Mouse (Mus musculus): ENCODE data around the gene Ehhadh. TPM values are rescaled to one million over a fixed set of nuclear protein-coding genes. Genes with fewer than 3 reads are reported as not detected.
A peak's percentile ranks its signal among the peaks of the same experiment; 100 is the strongest.
"Not testable (repeated sequence)": the region's sequence is repeated elsewhere in the genome, so short reads cannot be mapped to it uniquely, and the experiment has no call there.

Ehhadh gene
- total RNA-seq (2015; ENCODE audit: low replicate concordance) = 1.3 TPM in 1 of 2 replicates, not detected in the other
- 0.94 and 2.9 TPM in 2 replicates for total RNA-seq (2017; ENCODE audit: low replicate concordance)

DNA sequence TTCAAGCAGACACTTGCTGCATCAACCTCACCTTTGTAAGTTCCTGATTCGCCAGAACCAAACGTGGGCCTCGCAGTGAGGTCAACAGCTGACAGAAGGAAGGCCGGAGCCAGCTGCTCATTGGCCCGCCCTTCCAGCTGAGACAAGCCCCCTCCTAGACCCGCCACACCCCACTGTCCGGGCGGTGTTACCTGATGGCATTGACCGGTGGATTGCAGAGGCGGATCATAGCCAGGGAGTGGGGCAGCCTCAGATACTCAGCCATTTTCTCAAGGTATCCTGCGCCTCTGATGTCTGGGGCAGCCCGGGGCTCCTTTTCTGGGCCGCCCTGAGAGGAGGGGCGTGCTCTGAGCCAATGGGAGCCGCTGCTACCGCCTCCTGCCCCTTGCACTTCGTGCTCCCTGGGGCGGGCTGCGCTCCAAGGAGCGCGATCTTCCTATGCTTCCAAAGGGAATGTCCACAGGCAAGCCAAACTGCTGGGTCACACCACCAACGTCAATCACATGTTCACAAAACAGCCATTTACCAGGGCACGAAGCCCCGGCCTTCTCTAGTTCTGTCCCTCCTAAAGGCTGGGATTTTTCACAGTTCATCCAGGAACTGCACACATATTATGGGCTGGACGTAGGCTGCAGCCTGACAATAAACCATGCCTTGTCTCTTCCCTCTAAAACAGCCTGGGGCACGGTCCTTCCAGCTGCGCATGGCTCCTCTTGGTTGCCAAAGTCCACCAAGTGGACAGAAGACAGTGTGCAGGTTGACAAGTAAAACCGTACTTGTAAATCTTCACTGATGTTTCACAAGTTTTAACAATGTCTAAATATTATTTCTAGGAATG is at the start of gene Ehhadh:
TSS of gene Ehhadh (minus strand) at position 292 of the 838 bp plus-strand sequence.
- ATAC-seq (replicated peaks; ENCODE audit: low FRiP score, poor library complexity, severe bottlenecking) = peak; percentile 90

DNA sequence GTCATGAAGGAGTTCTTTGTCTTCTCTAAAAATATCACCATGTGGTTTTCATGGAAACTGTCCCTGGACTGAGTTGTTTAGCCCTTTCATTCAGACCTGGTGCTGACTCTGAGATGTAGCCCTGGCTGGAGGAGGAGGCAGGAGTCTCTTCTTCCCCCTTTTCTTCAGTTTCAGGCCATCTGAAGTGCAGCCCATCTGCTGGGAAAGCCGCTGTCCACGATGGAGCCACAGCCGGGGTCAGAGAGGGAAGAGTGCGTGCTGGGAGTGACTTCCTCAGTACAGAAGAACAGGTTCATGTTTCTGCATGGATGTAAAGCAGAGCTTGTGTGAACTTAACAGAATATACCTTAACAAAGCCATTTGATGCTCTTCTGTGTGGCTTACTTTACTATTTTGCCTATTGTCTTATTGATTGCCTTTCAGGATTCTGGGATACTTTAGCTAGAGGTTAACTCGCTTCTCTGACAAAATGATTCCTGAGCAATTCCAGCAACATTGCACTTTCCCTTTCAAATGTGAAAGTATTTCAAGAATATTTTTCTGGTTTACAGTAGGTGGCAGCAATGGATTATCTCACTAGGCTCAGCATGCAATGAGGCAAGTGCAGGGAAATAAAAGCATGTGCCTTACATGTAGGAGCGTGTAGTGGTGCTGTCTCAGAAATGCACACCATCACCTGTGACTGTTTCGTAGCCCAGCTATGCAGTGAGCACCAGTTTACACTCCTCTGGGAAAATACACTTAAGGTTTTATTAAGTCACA is 48.9 kb upstream of the Ehhadh start:
- ATAC-seq (replicated peaks; ENCODE audit: low FRiP score, poor library complexity, severe bottlenecking) = no peak

- ATAC-seq (replicated peaks; ENCODE audit: low FRiP score, poor library complexity, severe bottlenecking) = no peak
These were observed 48.0 kb upstream of the Ehhadh start for GRCm38 (mm10) chr16:21835584-21835931.

GRCm38 (mm10) chr16:21834866-21835583 is 47.4 kb upstream of the Ehhadh start:
- ATAC-seq (replicated peaks; ENCODE audit: low FRiP score, poor library complexity, severe bottlenecking) = no peak

GRCm38 (mm10) chr16:21833970-21834369 is 46.4 kb upstream of the Ehhadh start:
- ATAC-seq (replicated peaks; ENCODE audit: low FRiP score, poor library complexity, severe bottlenecking) = no peak

DNA sequence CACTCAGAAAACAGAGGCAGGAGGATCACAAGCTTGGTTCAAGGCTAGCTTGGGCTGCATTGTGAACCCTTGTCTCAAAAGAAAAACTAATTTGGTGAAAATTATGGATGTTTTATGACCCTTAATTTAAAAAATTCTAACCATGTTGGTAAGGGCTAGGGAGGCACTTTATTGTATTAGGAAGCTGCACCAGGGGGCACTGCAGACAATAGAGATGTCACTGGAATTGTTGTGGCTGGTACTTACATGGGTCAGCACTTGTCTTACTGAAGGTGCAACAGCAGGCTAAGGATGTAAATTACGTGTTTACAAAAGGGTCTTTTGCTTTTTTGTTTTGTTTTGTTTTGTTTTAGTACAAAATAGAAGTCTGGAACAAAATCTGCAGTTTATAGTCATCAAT is 45.9 kb upstream of the Ehhadh start:
- no peak for ATAC-seq (replicated peaks; ENCODE audit: low FRiP score, poor library complexity, severe bottlenecking)

GRCm38 (mm10) chr16:21831764-21832163 is 44.2 kb upstream of the Ehhadh start:
- ATAC-seq (replicated peaks; ENCODE audit: low FRiP score, poor library complexity, severe bottlenecking) = no peak

- no peak for ATAC-seq (replicated peaks; ENCODE audit: low FRiP score, poor library complexity, severe bottlenecking)
These were observed 43.2 kb upstream of the Ehhadh start for GRCm38 (mm10) chr16:21830784-21831183.

DNA sequence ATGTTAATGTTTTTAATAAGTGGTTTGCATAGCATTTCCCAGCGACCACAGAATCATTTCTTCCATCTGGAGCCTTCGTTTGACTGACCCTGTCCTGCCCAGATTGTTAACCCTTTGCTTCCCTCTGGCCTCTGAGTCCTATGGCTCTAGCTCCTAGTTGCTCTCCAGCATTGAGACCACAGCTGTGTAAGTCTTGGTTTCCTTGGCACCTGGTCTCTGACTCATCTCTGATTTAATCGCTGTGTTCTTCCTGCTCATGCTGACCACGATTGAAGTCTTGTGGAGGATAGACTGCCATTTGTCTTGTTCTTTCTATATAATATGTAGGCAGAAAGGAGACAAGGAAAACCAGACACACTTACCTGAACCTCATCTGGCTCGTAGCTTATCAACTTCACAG is 42.1 kb upstream of the Ehhadh start:
- ATAC-seq (replicated peaks; ENCODE audit: low FRiP score, poor library complexity, severe bottlenecking) = no peak

DNA sequence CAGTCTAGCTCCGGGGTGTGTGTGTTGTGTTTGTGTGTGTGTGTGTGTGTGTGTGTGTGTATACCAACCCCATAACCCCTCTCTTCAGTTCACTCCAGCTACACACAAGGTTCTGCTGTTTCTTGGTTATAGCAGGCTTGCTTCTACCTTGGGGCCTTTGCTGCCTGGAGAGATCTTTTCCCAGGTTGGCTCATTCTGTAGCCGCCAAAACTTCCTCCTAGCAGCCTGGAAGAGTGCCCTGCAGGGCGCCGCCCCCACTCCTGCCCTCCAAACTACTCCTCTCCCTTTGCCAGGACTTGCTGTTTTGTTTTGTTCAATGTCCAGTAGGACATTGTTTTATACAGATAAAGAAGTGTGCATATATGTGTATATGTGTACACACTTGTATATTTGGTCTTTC is 40.0 kb upstream of the Ehhadh start:
- no peak for ATAC-seq (replicated peaks; ENCODE audit: low FRiP score, poor library complexity, severe bottlenecking)

- ATAC-seq (replicated peaks; ENCODE audit: low FRiP score, poor library complexity, severe bottlenecking) = no peak
These were observed 39.5 kb upstream of the Ehhadh start for GRCm38 (mm10) chr16:21827153-21827552.

- no peak for ATAC-seq (replicated peaks; ENCODE audit: low FRiP score, poor library complexity, severe bottlenecking)
These were observed 38.0 kb upstream of the Ehhadh start for GRCm38 (mm10) chr16:21825612-21826031.

DNA sequence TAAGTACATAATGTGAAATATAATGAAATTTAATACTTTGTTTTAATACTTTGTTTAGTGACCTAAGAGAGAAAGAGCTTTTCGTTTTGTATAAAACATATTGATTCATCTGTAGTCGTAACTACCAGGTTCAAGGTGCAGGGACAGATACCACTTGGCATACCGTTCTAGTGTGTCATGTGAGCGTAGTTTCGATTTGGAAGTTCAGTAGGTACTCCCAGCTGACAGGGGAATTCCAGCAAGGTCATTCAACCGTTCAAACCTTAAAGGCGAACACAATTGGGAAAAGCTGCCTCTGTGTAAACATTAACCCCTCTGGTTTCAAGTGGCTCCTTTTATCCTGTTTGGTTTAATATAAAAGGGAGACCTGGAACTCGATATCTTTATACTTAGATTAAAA is 31.0 kb upstream of the Ehhadh start:
- ATAC-seq (replicated peaks; ENCODE audit: low FRiP score, poor library complexity, severe bottlenecking) = no peak

- ATAC-seq (replicated peaks; ENCODE audit: low FRiP score, poor library complexity, severe bottlenecking) = peak; percentile 74
These were observed 30.5 kb upstream of the Ehhadh start for GRCm38 (mm10) chr16:21818132-21818531.

DNA sequence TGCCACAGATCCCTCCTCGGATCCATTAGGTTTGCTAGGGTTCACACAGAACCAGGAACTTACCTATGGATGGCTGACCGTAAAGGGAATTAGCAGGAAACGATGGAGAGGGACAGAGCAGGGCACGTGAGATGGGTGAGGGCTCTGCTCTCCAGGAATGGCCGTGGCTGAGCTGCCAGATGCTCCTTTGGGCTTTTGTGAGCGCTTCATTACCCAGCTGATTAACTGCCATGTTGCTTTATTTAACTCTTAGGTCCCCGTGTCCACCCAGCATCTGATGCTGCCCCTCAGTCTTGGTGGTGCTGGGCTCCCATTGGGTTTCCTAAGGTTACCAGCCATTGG is 28.0 kb upstream of the Ehhadh start:
- no peak for ATAC-seq (replicated peaks; ENCODE audit: low FRiP score, poor library complexity, severe bottlenecking)

GRCm38 (mm10) chr16:21814861-21815668 is 27.5 kb upstream of the Ehhadh start:
- ATAC-seq (replicated peaks; ENCODE audit: low FRiP score, poor library complexity, severe bottlenecking) = peak; percentile 68

GRCm38 (mm10) chr16:21813164-21813834 is 25.7 kb upstream of the Ehhadh start:
- ATAC-seq (replicated peaks; ENCODE audit: low FRiP score, poor library complexity, severe bottlenecking) = no peak

DNA sequence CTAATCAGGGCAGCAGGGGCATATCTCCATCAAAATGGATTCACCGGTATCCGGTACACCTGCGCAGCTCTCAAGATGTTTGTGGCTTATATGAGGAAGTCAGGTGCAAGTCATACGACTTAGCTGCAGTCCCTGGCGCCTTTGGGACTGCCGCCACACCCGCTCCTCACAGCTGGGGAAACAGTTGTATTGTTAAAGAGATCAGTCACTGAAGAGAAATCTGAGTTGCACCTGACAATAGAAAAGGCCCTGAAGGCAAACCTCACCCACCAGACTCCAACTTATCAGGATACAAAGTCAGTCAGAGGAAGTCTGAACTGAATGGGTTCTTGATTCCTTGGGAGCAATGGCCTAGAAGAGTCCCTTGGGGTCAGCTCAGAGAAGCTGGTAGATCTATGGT is 20.2 kb upstream of the Ehhadh start:
- not testable (repeated sequence) for ATAC-seq (replicated peaks; ENCODE audit: low FRiP score, poor library complexity, severe bottlenecking)

GRCm38 (mm10) chr16:21806892-21807291 is 19.3 kb upstream of the Ehhadh start:
- no peak for ATAC-seq (replicated peaks; ENCODE audit: low FRiP score, poor library complexity, severe bottlenecking)

Measured in erythroblast, adult 5-6 weeks (primary cell).